Mouse (Mus musculus) C2C12 (cell line): ENCODE data around the gene Srp9. TPM values are rescaled to one million over a fixed set of nuclear protein-coding genes. Genes with fewer than 3 reads are reported as not detected.

Experiments used
- H3K27me3 ChIP-seq: one replicate; pipeline ENCODE4 v1.6.1; 2011; ENCODE audit not compliant: control insufficient read depth, insufficient read depth, insufficient read length
- H3K36me3 ChIP-seq: one replicate; pipeline ENCODE4 v1.6.1; 2011; ENCODE audit not compliant: control insufficient read depth, insufficient read depth
- H3K4me3 ChIP-seq: one replicate; pipeline ENCODE4 v1.5.1; 2011; ENCODE audit warnings: mild to moderate bottlenecking, control low read depth; ENCODE audit not compliant: poor library complexity, insufficient read depth, severe bottlenecking
- H3K79me2 ChIP-seq: one replicate; pipeline ENCODE4 v1.6.1; 2011; ENCODE audit not compliant: control insufficient read depth, insufficient read depth
- H3K79me3 ChIP-seq: one replicate; pipeline ENCODE4 v1.6.1; 2011; ENCODE audit warnings: low read depth, control low read depth
- H3ac ChIP-seq: one replicate; pipeline ENCODE3; 2011; ENCODE audit warnings: low read depth; ENCODE audit not compliant: control insufficient read depth, insufficient read length
- CEBPB ChIP-seq: IDR thresholded peaks from one replicate; pipeline ENCODE4 v1.6.1; 2011; ENCODE audit warnings: low read depth, mild to moderate bottlenecking, control low read depth, moderate library complexity
- CTCF ChIP-seq: IDR thresholded peaks from one replicate; pipeline ENCODE4 v1.5.1; 2011; ENCODE audit not compliant: control insufficient read depth, insufficient read depth, insufficient read length
- FOSL1 ChIP-seq: IDR thresholded peaks from one replicate; pipeline ENCODE4 v1.8.0; 2011; ENCODE audit warnings: mild to moderate bottlenecking, low read length; ENCODE audit not compliant: poor library complexity, insufficient read depth, severe bottlenecking
- MAX ChIP-seq: IDR thresholded peaks from one replicate; pipeline ENCODE4 v1.6.1; 2011; ENCODE audit warnings: mild to moderate bottlenecking, control low read depth
- MYOD1 ChIP-seq: IDR thresholded peaks from one replicate; pipeline ENCODE4 v1.6.1; 2011; ENCODE audit warnings: low read depth; ENCODE audit not compliant: control insufficient read depth, insufficient read length
- MYOG ChIP-seq: IDR thresholded peaks from one replicate; pipeline ENCODE4 v1.6.1; 2011; ENCODE audit not compliant: control insufficient read depth, insufficient read length; ENCODE audit errors: extremely low read depth
- USF1 ChIP-seq: IDR thresholded peaks from one replicate; pipeline ENCODE4 v1.6.1; 2011; ENCODE audit warnings: low read depth, mild to moderate bottlenecking, control low read depth, moderate library complexity
- polyA plus RNA-seq: library from polyadenylated mRNA; unstranded; fragments of >200 nt; fragmentation: generic; extraction: Trizol; gene quantifications from one replicate; pipeline ENCODE4 v1.2.1, GENCODE M21; 2012; ENCODE audit warnings: missing spikeins

Srp9 gene
- polyA plus RNA-seq, 1 experiment: 77.3 TPM

GRCm38 (mm10) chr1:182112385-182112784 lies 12.2 kb upstream of the Srp9 start:
- Histone ChIP-seq H3ac (no peak overlapping the region), H3K27me3 (no peaks in the 10 kb centered on the region), H3K79me2 (no peaks in the 10 kb centered on the region), H3K79me3 (no peaks in the 10 kb centered on the region), H3K4me3 (no peak overlapping the region), H3K36me3 (no peaks in the 10 kb centered on the region)
- TF ChIP-seq FOSL1 (no peak), CEBPB (no peak), USF1 (no peak), CTCF (no peak), MYOD1 (no peak), MAX (no peak), MYOG (no peak)

GRCm38 (mm10) chr1:182113131-182113530 lies 11.4 kb upstream of the Srp9 start:
- H3ac ChIP-seq: no peak overlapping the region
- no peaks in the 10 kb centered on the region for H3K36me3 ChIP-seq
- no peak overlapping the region for H3K4me3 ChIP-seq
- no peak for TF ChIP-seq MAX
- TF ChIP-seq FOSL1: no peak
- TF ChIP-seq USF1: no peak
- no peak for TF ChIP-seq CTCF
- no peak for TF ChIP-seq MYOG
- TF ChIP-seq MYOD1: no peak
- TF ChIP-seq CEBPB: no peak
- H3K79me2 ChIP-seq: no peaks in the 10 kb centered on the region
- no peaks in the 10 kb centered on the region for H3K27me3 ChIP-seq
- no peaks in the 10 kb centered on the region for H3K79me3 ChIP-seq

- TF ChIP-seq MYOD1 (no peak), FOSL1 (no peak), USF1 (no peak), MYOG (no peak), CTCF (no peak), MAX (no peak), CEBPB (no peak)
- Histone ChIP-seq H3K4me3 (no peak overlapping the region), H3ac (no peak overlapping the region), H3K79me3 (no peaks in the 10 kb centered on the region), H3K79me2 (no peaks in the 10 kb centered on the region), H3K27me3 (no peaks in the 10 kb centered on the region), H3K36me3 (no peaks in the 10 kb centered on the region)
These were observed 10.7 kb upstream of the Srp9 start for GRCm38 (mm10) chr1:182113587-182114500.

GRCm38 (mm10) chr1:182115197-182115596 lies 9.3 kb upstream of the Srp9 start:
- peak; percentile 47 for TF ChIP-seq CTCF
- TF ChIP-seq CEBPB: no peak
- TF ChIP-seq MAX: no peak
- TF ChIP-seq USF1: no peak
- no peak for TF ChIP-seq FOSL1
- H3K79me3 ChIP-seq: no peaks in the 10 kb centered on the region
- no peaks in the 10 kb centered on the region for H3K36me3 ChIP-seq
- no peaks in the 10 kb centered on the region for H3K27me3 ChIP-seq
- H3K4me3 ChIP-seq: no peak overlapping the region
- no peaks in the 10 kb centered on the region for H3K79me2 ChIP-seq
- no peak overlapping the region for H3ac ChIP-seq

- Histone ChIP-seq H3K27me3 (no peaks in the 10 kb centered on the region), H3K79me3 (no peaks in the 10 kb centered on the region), H3K79me2 (no peaks in the 10 kb centered on the region), H3ac (no peak overlapping the region), H3K4me3 (no peak overlapping the region), H3K36me3 (no peaks in the 10 kb centered on the region)
- peak; percentile 80 for TF ChIP-seq CTCF
- no peak for TF ChIP-seq USF1
- no peak for TF ChIP-seq CEBPB
These were observed 8.7 kb upstream of the Srp9 start for GRCm38 (mm10) chr1:182115651-182116408.

GRCm38 (mm10) chr1:182122413-182122812 lies 2.1 kb upstream of the Srp9 start:
- peaks cover 10% of the 10 kb centered on the region for H3K36me3 ChIP-seq
- no peak overlapping the region for H3K4me3 ChIP-seq
- TF ChIP-seq FOSL1 (no peak), MYOD1 (no peak), CTCF (no peak), MAX (no peak), CEBPB (no peak), MYOG (no peak), USF1 (no peak)
- peaks cover 25% of the 10 kb centered on the region for H3K79me3 ChIP-seq
- no peak overlapping the region for H3ac ChIP-seq
- no peaks in the 10 kb centered on the region for H3K27me3 ChIP-seq
- H3K79me2 ChIP-seq: peaks cover 27% of the 10 kb centered on the region
